Mouse (Mus musculus): ENCODE results near the gene Mpped2. TPM values are rescaled to one million over a fixed set of nuclear protein-coding genes. Genes with fewer than 3 reads are reported as not detected.

The Mpped2 gene
- polyA plus RNA-seq, 1 experiment from 2014 or later, result 44.4 TPM

GRCm38 (mm10) chr2:106694567-106694885, 1.5 kb downstream of the Mpped2 start:
- ATAC-seq (ENCODE audit: low FRiP score) (no peak), DNase-seq (ENCODE audit: low spot score) (no peak)
- Histone ChIP-seq H3K27me3 (ENCODE audit: control insufficient read depth, insufficient read depth, low read length) (peaks cover 8% of the 10 kb centered on the region), H3K4me1 (replicated peaks; ENCODE audit: control insufficient read depth, insufficient read depth, low read length) (peaks cover 3% of the 10 kb centered on the region; the same call in 1 of the 2 replicates), H3K4me3 (ENCODE audit: low read depth, low read length) (peak overlapping the region; percentile 78), H3K9me3 (ENCODE audit: control insufficient read depth, low read length) (no peaks in the 10 kb centered on the region), H3K4me2 (replicated peaks; ENCODE audit: low read depth, low read length) (peak overlapping the region; percentile 94), H3K36me3 (ENCODE audit: control insufficient read depth, insufficient read depth, low read length) (no peaks in the 10 kb centered on the region), H3K27ac (ENCODE audit: low read depth, low read length) (peak overlapping the region; percentile 96), H3K9ac (ENCODE audit: low read depth, low read length) (peak overlapping the region; percentile 93)
- WGBS, result 0% methylated on average over 10 of the region's 10 CpGs

- Histone ChIP-seq H3K9ac (ENCODE audit: low read depth, low read length) (peak overlapping the region; percentile 93), H3K4me2 (replicated peaks; ENCODE audit: low read depth, low read length) (peak overlapping the region; percentile 94), H3K9me3 (ENCODE audit: control insufficient read depth, low read length) (no peaks in the 10 kb centered on the region), H3K27ac (ENCODE audit: low read depth, low read length) (0 out of 2 replicates have a peak overlapping the region, but pooled peaks have one; percentile 96), H3K36me3 (ENCODE audit: control insufficient read depth, insufficient read depth, low read length) (no peaks in the 10 kb centered on the region), H3K4me1 (replicated peaks; ENCODE audit: control insufficient read depth, insufficient read depth, low read length) (peaks cover 6% of the 10 kb centered on the region; the same call in 1 of the 2 replicates), H3K4me3 (ENCODE audit: low read depth, low read length) (peak overlapping the region; percentile 78), H3K27me3 (ENCODE audit: control insufficient read depth, insufficient read depth, low read length) (peaks cover 8% of the 10 kb centered on the region)
- WGBS, result under 1% methylated on average over 30 of the region's 41 CpGs
- peak; percentile 15; the same call in 1 of the 2 replicates for ATAC-seq (ENCODE audit: low FRiP score)
- DNase-seq (ENCODE audit: low spot score), result peak; percentile 67
Observed at GRCm38 (mm10) chr2:106694886-106695733, 2.0 kb downstream of the Mpped2 start.

- Histone ChIP-seq H3K9me3 (ENCODE audit: control insufficient read depth, low read length) (no peaks in the 10 kb centered on the region), H3K27ac (ENCODE audit: low read depth, low read length) (no peak overlapping the region), H3K4me3 (ENCODE audit: low read depth, low read length) (peak overlapping the region; percentile 78), H3K4me1 (replicated peaks; ENCODE audit: control insufficient read depth, insufficient read depth, low read length) (peaks cover 7% of the 10 kb centered on the region; the same call in 1 of the 2 replicates), H3K9ac (ENCODE audit: low read depth, low read length) (peak overlapping the region; percentile 27; the same call in 1 of the 2 replicates), H3K27me3 (ENCODE audit: control insufficient read depth, insufficient read depth, low read length) (peaks cover 8% of the 10 kb centered on the region), H3K36me3 (ENCODE audit: control insufficient read depth, insufficient read depth, low read length) (no peaks in the 10 kb centered on the region), H3K4me2 (replicated peaks; ENCODE audit: low read depth, low read length) (peak overlapping the region; percentile 94)
- ATAC-seq (ENCODE audit: low FRiP score) (no peak), DNase-seq (ENCODE audit: low spot score) (no peak)
- 4% methylated on average over 13 of the region's 13 CpGs for WGBS
Observed at GRCm38 (mm10) chr2:106695734-106696022, 2.6 kb downstream of the Mpped2 start.

- DNase-seq (ENCODE audit: low spot score) (no peak), ATAC-seq (ENCODE audit: low FRiP score) (no peak)
- Histone ChIP-seq H3K36me3 (ENCODE audit: control insufficient read depth, insufficient read depth, low read length) (no peaks in the 10 kb centered on the region), H3K4me2 (replicated peaks; ENCODE audit: low read depth, low read length) (no peak overlapping the region), H3K4me3 (ENCODE audit: low read depth, low read length) (no peak overlapping the region), H3K27ac (ENCODE audit: low read depth, low read length) (no peak overlapping the region), H3K27me3 (ENCODE audit: control insufficient read depth, insufficient read depth, low read length) (peaks cover 8% of the 10 kb centered on the region), H3K4me1 (replicated peaks; ENCODE audit: control insufficient read depth, insufficient read depth, low read length) (peaks cover 7% of the 10 kb centered on the region; the same call in 1 of the 2 replicates), H3K9me3 (ENCODE audit: control insufficient read depth, low read length) (no peaks in the 10 kb centered on the region), H3K9ac (ENCODE audit: low read depth, low read length) (no peak overlapping the region)
- WGBS, result 82% methylated on average over 8 of the region's 8 CpGs
Observed at GRCm38 (mm10) chr2:106696372-106696771, 3.3 kb downstream of the Mpped2 start.

GRCm38 (mm10) chr2:106705664-106706063, 12.6 kb downstream of the Mpped2 start:
- no peak for ATAC-seq (ENCODE audit: low FRiP score)
- H3K27ac ChIP-seq (ENCODE audit: low read depth, low read length), result no peak overlapping the region

GRCm38 (mm10) chr2:106707136-106707535, 14.1 kb downstream of the Mpped2 start:
- ATAC-seq (ENCODE audit: low FRiP score) (no peak), DNase-seq (ENCODE audit: low spot score) (no peak)
- Histone ChIP-seq H3K4me3 (ENCODE audit: low read depth, low read length) (no peak overlapping the region), H3K4me2 (replicated peaks; ENCODE audit: low read depth, low read length) (no peak overlapping the region), H3K36me3 (ENCODE audit: control insufficient read depth, insufficient read depth, low read length) (no peaks in the 10 kb centered on the region), H3K27me3 (ENCODE audit: control insufficient read depth, insufficient read depth, low read length) (no peaks in the 10 kb centered on the region), H3K4me1 (replicated peaks; ENCODE audit: control insufficient read depth, insufficient read depth, low read length) (no peaks in the 10 kb centered on the region), H3K9me3 (ENCODE audit: control insufficient read depth, low read length) (no peaks in the 10 kb centered on the region), H3K27ac (ENCODE audit: low read depth, low read length) (no peak overlapping the region), H3K9ac (ENCODE audit: low read depth, low read length) (no peak overlapping the region)
- 81% methylated on average over 2 of the region's 2 CpGs for WGBS

More at GRCm38 (mm10) chr2:106705664-106706063, 12.6 kb downstream of the Mpped2 start:
- no peaks in the 10 kb centered on the region for H3K9me3 ChIP-seq (ENCODE audit: control insufficient read depth, low read length)
- H3K27me3 ChIP-seq (ENCODE audit: control insufficient read depth, insufficient read depth, low read length), result no peaks in the 10 kb centered on the region
- no peak for DNase-seq (ENCODE audit: low spot score)
- H3K4me1 ChIP-seq (replicated peaks; ENCODE audit: control insufficient read depth, insufficient read depth, low read length), result no peaks in the 10 kb centered on the region
- H3K36me3 ChIP-seq (ENCODE audit: control insufficient read depth, insufficient read depth, low read length), result no peaks in the 10 kb centered on the region
- 83% methylated on average over 5 of the region's 5 CpGs for WGBS
- H3K4me2 ChIP-seq (replicated peaks; ENCODE audit: low read depth, low read length), result no peak overlapping the region
- H3K4me3 ChIP-seq (ENCODE audit: low read depth, low read length), result no peak overlapping the region
- no peak overlapping the region for H3K9ac ChIP-seq (ENCODE audit: low read depth, low read length)

GRCm38 (mm10) chr2:106710862-106711477, 17.9 kb downstream of the Mpped2 start:
- Histone ChIP-seq H3K36me3 (ENCODE audit: control insufficient read depth, insufficient read depth, low read length) (no peaks in the 10 kb centered on the region), H3K27me3 (ENCODE audit: control insufficient read depth, insufficient read depth, low read length) (no peaks in the 10 kb centered on the region), H3K4me3 (ENCODE audit: low read depth, low read length) (no peak overlapping the region), H3K4me2 (replicated peaks; ENCODE audit: low read depth, low read length) (no peak overlapping the region), H3K9ac (ENCODE audit: low read depth, low read length) (no peak overlapping the region), H3K4me1 (replicated peaks; ENCODE audit: control insufficient read depth, insufficient read depth, low read length) (peaks cover 5% of the 10 kb centered on the region), H3K9me3 (ENCODE audit: control insufficient read depth, low read length) (no peaks in the 10 kb centered on the region), H3K27ac (ENCODE audit: low read depth, low read length) (no peak overlapping the region)
- ATAC-seq (ENCODE audit: low FRiP score) (peak; percentile 59; the same call in 1 of the 2 replicates), DNase-seq (ENCODE audit: low spot score) (no peak)
- 30% methylated on average over 7 of the region's 7 CpGs for WGBS

GRCm38 (mm10) chr2:106711506-106711905, 18.4 kb downstream of the Mpped2 start:
- Histone ChIP-seq H3K27ac (ENCODE audit: low read depth, low read length) (no peak overlapping the region), H3K9me3 (ENCODE audit: control insufficient read depth, low read length) (no peaks in the 10 kb centered on the region), H3K36me3 (ENCODE audit: control insufficient read depth, insufficient read depth, low read length) (no peaks in the 10 kb centered on the region), H3K4me1 (replicated peaks; ENCODE audit: control insufficient read depth, insufficient read depth, low read length) (peaks cover 5% of the 10 kb centered on the region), H3K4me2 (replicated peaks; ENCODE audit: low read depth, low read length) (no peak overlapping the region), H3K4me3 (ENCODE audit: low read depth, low read length) (no peak overlapping the region), H3K9ac (ENCODE audit: low read depth, low read length) (no peak overlapping the region), H3K27me3 (ENCODE audit: control insufficient read depth, insufficient read depth, low read length) (no peaks in the 10 kb centered on the region)
- DNase-seq (ENCODE audit: low spot score) (no peak), ATAC-seq (ENCODE audit: low FRiP score) (no peak)
- WGBS, result 58% methylated on average over 6 of the region's 6 CpGs

- peaks cover 5% of the 10 kb centered on the region for H3K4me1 ChIP-seq (replicated peaks; ENCODE audit: control insufficient read depth, insufficient read depth, low read length)
- H3K36me3 ChIP-seq (ENCODE audit: control insufficient read depth, insufficient read depth, low read length), result no peaks in the 10 kb centered on the region
- no peak for DNase-seq (ENCODE audit: low spot score)
- H3K9ac ChIP-seq (ENCODE audit: low read depth, low read length), result no peak overlapping the region
- H3K9me3 ChIP-seq (ENCODE audit: control insufficient read depth, low read length), result no peaks in the 10 kb centered on the region
- 53% methylated on average over 4 of the region's 4 CpGs for WGBS
- no peak for ATAC-seq (ENCODE audit: low FRiP score)
- H3K27ac ChIP-seq (ENCODE audit: low read depth, low read length), result no peak overlapping the region
- no peak overlapping the region for H3K4me2 ChIP-seq (replicated peaks; ENCODE audit: low read depth, low read length)
- H3K4me3 ChIP-seq (ENCODE audit: low read depth, low read length), result no peak overlapping the region
- H3K27me3 ChIP-seq (ENCODE audit: control insufficient read depth, insufficient read depth, low read length), result no peaks in the 10 kb centered on the region
Observed at GRCm38 (mm10) chr2:106713151-106713550, 20.1 kb downstream of the Mpped2 start.
